Mouse (Mus musculus): ENCODE measurements around the gene Dmrt1.
A peak's percentile ranks its signal among the peaks of the same experiment; 100 is the strongest.

Dmrt1 gene

GRCm38 (mm10) chr19:25574431-25574830, 69.0 kb downstream of the Dmrt1 start:
- no peak for DNase-seq

- no peak for DNase-seq
Observed at GRCm38 (mm10) chr19:25574981-25575814, 69.8 kb downstream of the Dmrt1 start.

GRCm38 (mm10) chr19:25578358-25578757, 72.9 kb downstream of the Dmrt1 start:
- DNase-seq: no peak

GRCm38 (mm10) chr19:25579440-25579839, 74.0 kb downstream of the Dmrt1 start:
- no peak for DNase-seq

GRCm38 (mm10) chr19:25597717-25598232, 92.4 kb downstream of the Dmrt1 start:
- DNase-seq: no peak

- DNase-seq: no peak
Observed at GRCm38 (mm10) chr19:25598626-25599025, 93.2 kb downstream of the Dmrt1 start.

GRCm38 (mm10) chr19:25601966-25602365, 96.5 kb downstream of the Dmrt1 start:
- no peak for DNase-seq

- DNase-seq: no peak
Observed at GRCm38 (mm10) chr19:25607461-25608205, 102.2 kb downstream of the Dmrt1 start.

- no peak for DNase-seq
Observed at GRCm38 (mm10) chr19:25608206-25608580, 102.8 kb downstream of the Dmrt1 start.

- no peak for DNase-seq
Observed at GRCm38 (mm10) chr19:25608961-25609850, 103.8 kb downstream of the Dmrt1 start.

- no peak for DNase-seq
Observed at GRCm38 (mm10) chr19:25610015-25610410, 104.6 kb downstream of the Dmrt1 start, which contains the start of gene Dmrt3. Gene Dmrt3 (plus strand): TSS chr19:25610301.

GRCm38 (mm10) chr19:25610411-25611111, 105.1 kb downstream of the Dmrt1 start:
- no peak for DNase-seq

- DNase-seq: no peak
Observed at GRCm38 (mm10) chr19:25611116-25611515, 105.7 kb downstream of the Dmrt1 start.

- no peak for DNase-seq
Observed at GRCm38 (mm10) chr19:25611876-25612805, 106.7 kb downstream of the Dmrt1 start.

GRCm38 (mm10) chr19:25612806-25613295, 107.4 kb downstream of the Dmrt1 start:
- DNase-seq: no peak

GRCm38 (mm10) chr19:25613476-25614300, 108.3 kb downstream of the Dmrt1 start:
- no peak for DNase-seq

GRCm38 (mm10) chr19:25615889-25616288, 110.5 kb downstream of the Dmrt1 start:
- no peak for DNase-seq

GRCm38 (mm10) chr19:25622291-25623251, 117.2 kb downstream of the Dmrt1 start:
- DNase-seq: peak; percentile 48

- DNase-seq: peak; percentile 53
Observed at GRCm38 (mm10) chr19:25628490-25628889, 123.1 kb downstream of the Dmrt1 start.

Data from right cerebral cortex, postnatal 25 days (tissue).